Comparison of ENCODE assay signal across 10 mouse cellular contexts in genomic region chr9:42195651-42196050, GRCm38 (mm10).
DNase-seq lines count a peak whose midpoint lies in the region; ATAC-seq and TF ChIP-seq lines count a peak whose summit lies in the region.
"Had no signal": no experiment of that assay in that cellular context is flagged by ENCODE, and none has a peak within 500 bp of the region (broad histone marks: within the 10 kb centered on the region; RNA-seq: fewer than 3 reads in every experiment).

No protein-coding gene starts in this region.

- H3K27ac ChIP-seq in lung, postnatal 0 days (ENCODE audit: low read length): peak overlapping the region; percentile 51
- no peak overlapping the region for H3K27ac ChIP-seq in midbrain, embryonic 13.5 days
- H3K27ac ChIP-seq: hindbrain, embryonic 12.5 days; macrophage had no signal

- TF ChIP-seq EP300 in lung, postnatal 0 days (IDR thresholded peaks at IDR 0.05): no peak

- ATAC-seq in lung, postnatal 0 days: no peak; the same call in 1 of the 2 replicates
- ATAC-seq in midbrain, embryonic 13.5 days: no peak

- TF ChIP-seq CTCF in lung, postnatal 0 days (IDR thresholded peaks at IDR 0.05): no peak

- peak; percentile 42 for DNase-seq in adrenal gland, adult 2 months
- no peak for DNase-seq in adrenal gland, postnatal 4 days (ENCODE audit: low spot score in 2 of 2)
- peak; percentile 42 to 61 for DNase-seq in urinary bladder, adult 18-20 months (ENCODE audit: low spot score in 2 of 2)
- DNase-seq in urinary bladder, postnatal 10 days (ENCODE audit: low spot score): no peak
- peak; percentile 35 for DNase-seq in lung, postnatal 0 days (ENCODE audit: low spot score)
- DNase-seq in cerebellum, postnatal 36 days: no peak
- no peak for DNase-seq in gastrocnemius, postnatal 25 days

- no peaks in the 10 kb centered on the region for H3K36me3 ChIP-seq in lung, postnatal 0 days (ENCODE audit: insufficient read depth, low read length)
- H3K36me3 ChIP-seq in midbrain, embryonic 13.5 days: no peaks in the 10 kb centered on the region
- H3K36me3 ChIP-seq: hindbrain, embryonic 12.5 days had no signal

- no peak overlapping the region for H3K9ac ChIP-seq in lung, postnatal 0 days (replicated peaks; ENCODE audit: low read depth)
- H3K9ac ChIP-seq in midbrain, embryonic 13.5 days (replicated peaks): no peak overlapping the region
- H3K9ac ChIP-seq: hindbrain, embryonic 12.5 days had no signal

- H3K4me3 ChIP-seq in lung, postnatal 0 days (ENCODE audit: low read depth, low read length): no peak overlapping the region
- H3K4me3 ChIP-seq in midbrain, embryonic 13.5 days (replicated peaks): no peak overlapping the region
- H3K4me3 ChIP-seq: hindbrain, embryonic 12.5 days had no signal

- peaks cover 8% of the 10 kb centered on the region; the same call in 1 of the 2 replicates for H3K4me1 ChIP-seq in lung, postnatal 0 days (ENCODE audit: insufficient read depth, low read depth, low read length)
- H3K4me1 ChIP-seq in midbrain, embryonic 13.5 days (replicated peaks): no peaks in the 10 kb centered on the region

- no peak overlapping the region for H3K4me2 ChIP-seq in lung, postnatal 0 days (replicated peaks; ENCODE audit: low read depth, low read length)
- no peak overlapping the region for H3K4me2 ChIP-seq in midbrain, embryonic 13.5 days (replicated peaks)
- H3K4me2 ChIP-seq: hindbrain, embryonic 12.5 days had no signal

- no peaks in the 10 kb centered on the region for H3K27me3 ChIP-seq in lung, postnatal 0 days (replicated peaks; ENCODE audit: insufficient read depth, low read length)
- H3K27me3 ChIP-seq in midbrain, embryonic 13.5 days: no peaks in the 10 kb centered on the region

- WGBS in lung, postnatal 0 days: 78% methylated on average over 8 of the region's 8 CpGs
- 88% methylated on average over 8 of the region's 8 CpGs for WGBS in midbrain, embryonic 13.5 days

- no peaks in the 10 kb centered on the region for H3K9me3 ChIP-seq in lung, postnatal 0 days (ENCODE audit: low read length)
- H3K9me3 ChIP-seq in midbrain, embryonic 13.5 days: no peaks in the 10 kb centered on the region
- H3K9me3 ChIP-seq: hindbrain, embryonic 12.5 days had no signal

Comparison
In these comparisons a context has a peak if more than half of its experiments do, and no peak if none do; other contexts are left out.
1. DNase-seq: peak in adrenal gland, adult 2 months (single experiment), urinary bladder, adult 18-20 months (2 of 2) and lung, postnatal 0 days (single experiment); none in adrenal gland, postnatal 4 days (0 of 2), urinary bladder, postnatal 10 days (single experiment), cerebellum, postnatal 36 days (0 of 2) and gastrocnemius, postnatal 25 days (single experiment).